Mouse (Mus musculus) cerebellum, adult 18-20 months (tissue): ENCODE results near the gene Camk1.

Experiments used
- DNase-seq, 2 experiments: peaks; one replicate each; pipeline ENCODE4 v3.0.0; 2021

Gene Camk1

DNA sequence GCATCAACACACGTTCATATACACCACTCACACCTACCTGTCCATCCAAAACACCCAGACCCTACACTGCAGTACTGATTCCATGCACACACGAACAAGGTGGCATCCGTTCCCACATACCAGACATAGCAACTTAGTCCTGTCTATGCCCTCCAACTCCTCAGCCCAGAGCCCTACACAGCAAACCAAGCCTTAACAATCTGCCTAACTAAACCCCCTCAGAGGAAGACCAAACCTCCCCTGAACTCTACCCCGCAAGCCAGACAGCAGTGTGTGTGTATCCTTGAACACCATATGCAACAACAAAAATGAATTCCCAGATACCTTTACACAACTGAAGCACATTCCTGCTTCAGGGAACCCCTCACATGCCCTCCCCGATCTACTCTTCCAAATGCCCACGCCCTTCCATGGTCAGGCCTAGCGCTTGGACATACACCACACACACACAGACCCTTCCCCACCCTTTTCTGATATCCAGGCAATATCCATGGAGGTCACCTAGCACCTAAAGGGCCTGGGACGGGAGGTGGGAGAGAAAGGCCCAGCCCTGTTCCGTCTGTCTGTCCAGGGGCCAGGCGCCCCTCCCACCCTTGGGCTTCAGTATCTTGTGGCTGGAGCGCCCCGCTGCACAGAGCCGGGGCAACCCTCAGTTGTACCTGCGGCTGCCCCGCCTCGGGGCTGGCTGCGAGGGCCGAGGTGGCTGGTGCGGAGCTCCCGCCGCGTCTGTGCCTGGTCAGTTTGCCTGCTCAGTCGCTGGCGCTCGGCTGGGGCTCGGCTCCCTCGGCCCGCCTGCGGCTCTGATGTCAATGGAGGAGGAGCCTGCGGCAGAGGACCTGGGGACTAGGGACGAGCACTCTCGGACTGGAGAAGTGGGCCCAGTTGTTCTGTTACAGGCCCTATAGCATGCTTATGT lies at the start of gene Camk1:
Gene Camk1 (minus strand): TSS at position 808 of the 916 bp plus-strand sequence.
- peak; percentile 86 to 90 for DNase-seq

DNA sequence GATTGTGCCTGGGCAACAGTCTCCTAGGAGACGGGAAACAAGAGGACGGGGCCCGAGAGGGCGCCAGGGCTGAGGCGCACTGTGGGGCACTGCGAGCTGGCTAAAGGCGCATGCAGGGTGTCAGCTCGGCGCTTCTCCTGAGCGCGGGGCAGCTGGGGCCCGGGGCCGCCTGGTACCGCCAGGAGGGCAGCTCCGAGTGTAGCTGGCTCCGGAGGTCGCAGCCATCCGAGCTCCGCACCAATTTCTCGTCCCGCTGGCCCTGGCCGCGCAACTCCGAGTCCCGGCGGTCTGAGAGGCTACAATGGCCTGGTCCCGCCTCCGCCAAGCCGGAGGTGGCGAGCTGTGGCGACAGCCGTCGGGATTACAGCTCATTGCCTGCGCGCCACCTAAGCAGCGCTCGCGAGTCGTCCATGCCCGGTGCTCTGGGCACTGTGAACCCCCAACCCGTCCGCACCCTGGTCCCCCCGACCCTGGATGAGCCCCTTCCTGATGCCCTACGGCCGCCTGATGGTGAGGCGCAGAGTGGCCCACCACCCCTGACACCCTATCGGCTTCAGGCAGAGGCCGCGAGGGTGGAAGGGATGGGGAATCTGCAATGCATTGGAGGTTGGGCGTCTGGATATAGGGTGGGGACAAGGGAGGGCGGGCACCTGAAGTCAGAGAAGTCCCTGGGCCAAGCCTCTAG lies 48.7 kb upstream of the Camk1 start:
- peak; percentile 59 to 60 for DNase-seq

DNA sequence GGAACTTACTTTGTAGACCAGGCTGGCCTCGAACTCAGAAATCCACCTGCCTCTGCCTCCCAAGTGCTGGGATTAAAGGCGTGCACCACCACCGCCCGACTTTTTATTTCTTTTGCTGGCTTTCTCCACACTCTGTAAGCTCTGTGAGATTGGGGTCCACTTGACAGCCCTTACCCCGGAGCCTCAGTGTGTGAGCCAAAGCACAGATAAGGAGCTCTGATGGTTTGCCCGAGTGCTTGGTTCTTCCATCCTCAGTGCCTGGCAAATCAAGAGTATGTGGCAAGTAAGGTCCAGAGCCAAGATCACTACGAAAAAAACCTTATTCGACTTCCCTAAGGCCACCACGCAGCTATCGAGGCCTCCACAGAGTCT lies 48.2 kb upstream of the Camk1 start:
- DNase-seq, result no peak

DNA sequence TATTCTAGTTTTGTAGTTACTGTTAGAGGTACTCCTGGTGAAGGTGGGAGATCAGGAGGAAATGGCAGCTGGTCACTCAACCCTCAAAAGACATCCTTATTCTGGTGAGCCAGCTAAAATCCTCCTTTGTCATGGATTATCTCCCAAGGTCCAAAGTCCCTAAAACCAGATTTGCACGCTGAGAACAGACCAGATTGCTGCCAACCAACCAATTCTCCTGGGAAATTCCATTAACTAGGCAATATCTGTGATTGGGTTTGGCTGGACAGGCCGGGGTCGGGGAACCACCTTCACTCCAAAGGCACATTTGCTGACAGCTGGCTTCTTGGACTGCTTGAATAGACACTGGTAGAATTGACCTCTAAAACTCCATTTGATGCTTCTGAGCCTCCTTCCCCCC lies 46.9 kb upstream of the Camk1 start:
- DNase-seq, result no peak

DNA sequence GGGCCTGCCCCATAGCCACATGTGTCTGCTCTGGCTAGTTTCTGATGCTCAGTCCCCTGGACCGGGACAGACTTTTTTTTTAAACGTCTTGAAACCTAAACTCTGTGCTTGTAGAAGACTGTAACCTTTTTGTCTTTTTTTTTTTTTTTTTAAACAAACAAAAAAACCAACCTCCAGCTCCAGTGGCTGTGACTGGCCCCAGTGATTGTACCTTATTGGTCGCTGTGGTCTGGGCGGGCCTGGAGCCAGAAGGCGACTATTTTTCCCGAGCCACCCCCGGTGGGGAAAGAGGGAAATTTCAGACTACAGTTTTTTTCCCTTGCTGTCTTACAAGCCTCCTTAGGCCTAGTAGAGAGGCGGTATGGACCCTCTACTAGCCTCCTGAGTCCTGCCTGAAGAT lies 45.2 kb upstream of the Camk1 start, which contains the start of gene Ttll3:
Gene Ttll3 (plus strand): TSS at position 301 of the 400 bp plus-strand sequence.
- DNase-seq, result no peak

DNA sequence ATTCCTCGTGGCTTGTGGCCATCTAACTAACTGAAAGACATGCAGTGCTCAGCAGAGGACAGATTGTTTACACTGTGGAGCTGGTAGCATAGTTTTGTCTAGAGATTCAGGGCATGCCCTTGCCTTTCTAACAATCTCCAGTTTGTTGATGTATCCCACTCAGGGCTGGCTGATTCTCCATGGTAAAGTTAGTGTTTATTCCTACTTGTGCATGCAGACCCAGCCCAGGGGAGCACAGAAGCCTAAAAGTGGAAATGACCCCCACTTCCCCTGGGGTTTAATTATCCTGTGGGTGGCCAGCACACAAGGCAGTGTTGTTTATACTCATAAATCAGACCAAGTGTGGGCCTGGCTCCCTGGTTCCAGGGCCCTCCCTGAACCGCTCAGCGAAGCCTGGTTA lies 42.2 kb upstream of the Camk1 start:
- no peak for DNase-seq

DNA sequence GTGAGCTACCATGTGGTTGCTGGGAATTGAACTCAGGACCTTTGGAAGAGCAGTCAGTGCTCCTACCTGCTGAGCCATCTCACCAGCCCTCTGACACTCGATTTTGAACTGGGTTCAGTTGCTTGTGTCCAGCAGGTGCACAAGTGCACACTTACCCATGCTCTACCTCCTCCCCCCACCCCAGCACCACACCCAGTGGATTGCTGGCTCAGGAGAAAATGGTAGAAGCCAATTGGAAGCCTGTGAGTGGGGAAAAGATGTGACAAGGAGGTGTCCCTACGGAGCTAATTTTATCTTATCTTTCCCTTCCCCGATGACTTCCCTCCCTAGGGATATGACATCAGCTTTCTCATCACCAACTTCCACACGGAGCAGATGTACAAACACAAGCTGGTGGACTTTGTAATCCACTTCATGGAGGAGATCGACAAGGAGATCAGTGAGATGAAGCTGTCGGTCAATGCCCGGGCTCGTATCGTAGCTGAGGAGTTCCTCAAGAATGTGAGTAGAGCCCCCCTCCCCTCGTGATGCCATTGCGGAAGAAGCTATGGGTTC lies 41.5 kb upstream of the Camk1 start:
- no peak for DNase-seq

DNA sequence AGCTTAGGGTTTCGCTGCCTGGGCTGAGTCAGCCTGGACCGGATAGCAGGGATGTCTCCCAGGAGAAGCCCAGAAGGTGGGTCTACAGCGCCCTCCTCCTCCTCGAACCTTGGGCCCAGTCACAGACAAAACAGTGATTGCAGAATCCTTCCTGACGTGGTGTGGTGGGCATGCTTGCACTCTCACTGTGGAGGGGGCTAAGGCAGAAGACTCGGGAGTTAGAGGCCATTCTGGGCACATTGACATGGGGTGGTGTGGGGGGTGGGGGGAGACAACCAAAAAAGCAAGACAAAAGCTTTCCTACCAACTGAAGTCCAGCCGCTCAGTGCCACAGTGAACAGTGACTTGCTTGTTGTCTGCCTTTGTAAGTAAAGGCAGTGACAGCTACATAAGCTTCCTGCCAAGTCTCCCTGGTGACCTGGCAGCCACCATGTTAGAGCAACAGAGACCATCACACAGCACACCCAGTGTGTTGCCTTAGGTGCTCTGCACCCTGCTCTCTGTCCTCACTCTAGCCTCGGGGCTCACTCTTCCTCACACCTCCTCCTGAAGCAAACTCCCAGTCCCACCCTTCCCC lies 40.7 kb upstream of the Camk1 start:
- DNase-seq, result peak in 1 of 2 experiments; percentile 18

DNA sequence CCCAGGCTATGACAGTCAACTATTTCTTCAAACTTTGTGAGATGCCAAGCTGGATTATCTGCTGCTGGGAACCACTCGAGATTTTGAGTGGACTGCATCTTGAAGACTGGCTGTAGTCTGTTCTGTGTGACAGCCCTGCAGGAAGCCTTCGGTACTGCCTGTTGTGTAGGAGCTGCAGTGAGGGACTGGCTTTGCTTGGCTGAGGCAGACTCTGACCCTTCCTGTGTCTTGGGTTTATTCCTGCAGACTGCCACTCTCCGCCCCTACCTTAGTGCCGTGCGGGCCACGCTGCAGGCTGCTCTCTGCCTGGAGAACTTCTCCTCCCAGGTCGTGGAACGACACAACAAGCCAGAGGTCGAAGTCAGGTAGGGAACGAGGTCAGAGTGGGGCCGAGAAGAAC lies 36.7 kb upstream of the Camk1 start:
- no peak for DNase-seq

DNA sequence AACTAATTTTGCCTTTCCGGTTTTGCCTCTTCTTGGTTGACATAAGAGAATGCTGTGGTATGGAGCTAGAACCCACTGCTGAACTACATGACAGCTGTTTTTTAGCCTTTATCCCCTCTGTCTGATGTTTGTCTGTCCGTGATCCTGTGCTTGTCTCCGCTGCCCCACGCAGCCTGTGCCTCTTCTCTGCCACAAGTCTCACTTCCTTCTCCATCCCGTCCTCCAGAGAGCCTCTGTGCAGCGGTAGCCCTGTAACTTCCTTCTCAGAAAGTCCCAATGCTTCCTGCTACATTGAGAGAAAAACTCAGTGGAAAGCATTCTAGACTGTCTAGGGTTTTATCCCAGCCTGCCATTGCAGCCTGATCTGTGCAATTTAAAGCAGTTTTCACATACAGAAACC lies 35.5 kb upstream of the Camk1 start:
- no peak for DNase-seq

DNA sequence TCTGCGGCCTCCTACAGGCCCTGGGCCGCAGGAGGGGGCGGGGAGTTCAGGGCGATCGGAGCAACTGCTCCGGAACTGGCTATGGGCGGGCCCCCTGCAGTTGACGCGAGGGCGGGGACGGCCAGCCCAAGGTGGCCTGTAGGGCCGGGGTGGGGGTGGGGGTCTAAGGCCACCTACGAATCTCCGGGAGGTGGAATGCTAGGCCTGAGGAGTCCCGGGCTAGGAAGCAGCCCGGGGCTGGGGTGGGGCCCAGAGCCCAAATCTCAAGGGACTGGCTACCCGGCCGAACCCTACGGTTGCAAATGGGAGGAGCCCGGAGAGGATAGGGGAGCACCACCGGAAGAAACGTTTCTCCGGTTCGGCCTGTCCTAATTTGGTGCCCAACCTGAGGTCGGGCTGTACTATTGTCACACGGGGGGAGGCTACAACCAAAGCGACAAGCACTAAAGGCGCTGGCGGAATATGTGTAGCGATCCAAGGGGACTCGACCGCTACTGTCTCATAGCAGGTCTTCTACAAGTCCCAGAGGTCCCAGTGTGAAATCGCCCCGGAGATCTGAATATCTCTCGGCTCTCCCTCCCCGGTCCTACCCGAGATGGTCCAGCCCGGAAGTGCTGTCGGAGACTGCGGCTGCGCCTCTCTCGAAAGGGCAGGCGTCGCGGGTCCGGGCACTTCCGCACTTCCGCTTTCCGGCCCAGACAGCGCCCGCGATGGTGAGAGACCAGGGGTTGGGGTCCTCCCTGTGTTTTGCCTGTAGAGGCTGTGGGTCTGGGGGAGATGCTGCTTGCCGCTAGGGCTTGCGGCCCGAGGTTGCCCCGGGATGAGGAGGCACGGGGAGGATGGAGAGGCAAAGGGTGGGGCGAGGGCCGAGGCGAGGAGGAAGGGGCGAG lies 34.0 kb upstream of the Camk1 start, which contains the start of the genes Tada3 and Arpc4:
Gene Tada3 (minus strand): TSS at position 388 of the 890 bp plus-strand sequence.
Gene Arpc4 (plus strand): TSS at position 620 of the 890 bp plus-strand sequence.
- peak; percentile 87 to 91 for DNase-seq

DNA sequence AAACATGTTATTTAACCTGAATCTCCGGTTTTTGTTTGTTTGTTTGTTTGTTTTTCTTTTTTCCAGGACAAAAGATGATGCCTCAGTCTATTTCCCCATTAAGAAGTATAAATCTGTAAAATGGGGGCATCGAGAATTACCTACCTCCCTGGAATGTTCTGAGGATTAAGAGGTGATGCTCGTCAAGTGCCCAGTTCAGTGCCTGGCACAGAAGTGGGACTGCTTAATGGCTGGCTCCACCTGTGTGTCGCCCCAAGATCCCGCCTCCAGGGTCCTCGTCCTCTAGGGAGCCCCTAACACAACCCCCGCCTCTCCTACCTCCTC lies 33.4 kb upstream of the Camk1 start:
- no peak for DNase-seq

DNA sequence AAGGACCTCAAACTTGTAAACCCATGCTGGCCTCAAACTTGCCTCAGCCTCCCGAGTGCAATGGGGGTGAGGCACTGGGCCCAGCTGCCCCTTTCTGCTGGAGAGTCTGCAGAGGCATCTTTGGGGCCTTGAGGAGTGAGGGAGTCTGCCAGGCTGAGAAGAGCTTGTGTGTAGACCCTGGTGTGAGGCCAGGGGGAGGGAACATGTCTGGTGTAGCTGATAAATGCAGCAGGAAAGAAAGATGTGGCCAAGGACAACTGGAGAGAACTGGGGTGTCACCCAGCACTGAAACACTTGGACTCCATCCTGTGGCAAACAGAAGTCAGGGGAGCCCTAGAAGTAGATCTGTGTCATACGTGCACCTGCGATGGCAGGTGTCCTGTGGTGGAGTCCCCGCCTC lies 29.7 kb upstream of the Camk1 start:
- DNase-seq, result no peak

DNA sequence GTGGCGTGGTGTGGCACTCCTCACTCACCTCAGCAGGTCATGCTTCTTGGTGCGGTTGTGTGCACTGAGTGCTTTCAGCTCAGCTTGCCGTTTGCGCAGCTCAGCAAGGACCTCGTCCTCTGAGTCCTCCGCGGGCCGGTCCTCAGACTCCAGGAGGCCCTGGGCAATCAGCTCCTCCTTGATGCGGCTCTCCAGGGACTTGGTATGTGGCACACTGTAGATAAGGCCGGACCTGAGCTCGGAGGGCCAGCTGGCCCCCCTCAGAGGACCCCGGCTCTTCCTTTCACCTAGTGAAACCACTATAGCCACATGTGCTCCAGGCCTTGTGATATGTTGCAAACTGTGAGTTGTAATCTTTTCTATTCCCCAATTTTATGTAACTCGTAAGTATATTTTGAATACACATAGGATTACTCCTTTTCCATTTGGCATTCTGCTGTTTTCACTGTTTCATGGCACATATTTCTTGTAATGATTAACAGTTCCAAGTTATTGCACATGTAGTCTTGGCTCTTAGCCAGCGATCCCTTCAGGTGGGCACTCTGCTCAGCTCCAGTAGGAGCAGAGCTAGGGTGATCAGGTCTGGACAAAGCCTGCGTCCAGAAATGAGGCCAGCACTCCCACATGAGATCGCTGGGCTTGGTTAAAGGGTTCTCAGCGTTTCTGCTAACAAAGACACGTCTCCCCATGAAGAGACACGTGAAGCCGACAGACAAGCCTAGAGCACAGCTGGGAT lies 26.6 kb upstream of the Camk1 start:
- DNase-seq, result no peak

DNA sequence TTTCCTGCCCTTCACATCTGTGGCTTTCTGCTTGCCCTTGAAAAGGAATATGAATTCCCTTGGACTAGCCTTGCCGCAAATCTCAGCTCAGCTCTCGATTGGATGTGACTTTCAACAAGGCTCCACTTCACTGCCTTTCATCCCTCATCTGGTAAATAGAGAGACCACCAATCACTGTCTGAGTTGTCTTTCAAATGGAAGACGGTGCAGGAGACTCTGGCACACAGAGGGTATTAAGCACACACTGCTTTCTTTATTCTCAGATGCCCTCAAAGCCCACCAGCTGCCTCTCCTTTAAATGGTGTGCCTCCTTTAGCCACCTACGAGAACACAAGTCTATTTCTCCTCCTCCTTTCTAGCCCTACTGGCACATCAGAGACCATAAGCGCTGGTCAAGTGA lies 24.8 kb upstream of the Camk1 start:
- DNase-seq, result no peak

DNA sequence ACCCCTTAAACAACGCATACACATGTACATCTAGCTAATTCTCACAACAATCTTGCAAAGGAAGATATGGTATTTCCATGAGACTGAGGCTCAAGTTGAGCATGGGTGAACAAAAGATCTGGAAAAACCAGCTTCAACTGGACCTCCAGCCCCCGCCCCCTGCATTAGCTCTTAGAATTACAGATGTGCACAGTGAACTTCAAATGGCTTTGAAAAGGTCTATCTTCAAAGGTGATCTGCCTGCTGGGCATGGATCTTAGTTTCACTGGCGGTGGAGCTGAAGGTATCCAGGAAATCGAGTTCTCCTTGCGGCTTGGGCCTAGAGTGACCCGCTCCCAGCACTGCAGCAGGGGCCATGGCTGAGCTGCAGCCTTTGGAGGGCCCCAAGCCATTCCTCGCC lies 24.3 kb upstream of the Camk1 start:
- no peak for DNase-seq

DNA sequence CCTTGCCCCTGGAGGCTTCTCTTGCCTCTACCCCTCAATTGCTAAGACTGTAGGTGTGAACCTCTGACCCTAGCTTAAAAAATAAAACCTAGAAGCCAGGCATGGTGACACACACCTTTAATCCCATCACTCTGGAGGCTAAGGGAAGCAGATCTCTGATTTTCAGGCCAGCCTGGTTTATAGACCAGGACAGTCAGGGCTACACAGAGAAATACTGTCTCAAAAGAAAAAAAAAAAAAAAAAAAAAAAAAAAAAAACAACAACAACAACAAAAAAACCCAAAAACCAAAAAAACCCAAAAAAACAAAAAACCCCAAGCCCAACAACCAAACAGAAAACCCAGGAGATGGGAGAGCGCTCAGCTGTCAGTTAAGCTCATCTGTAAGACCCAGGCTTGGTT lies 23.8 kb upstream of the Camk1 start:
- DNase-seq, result no peak

DNA sequence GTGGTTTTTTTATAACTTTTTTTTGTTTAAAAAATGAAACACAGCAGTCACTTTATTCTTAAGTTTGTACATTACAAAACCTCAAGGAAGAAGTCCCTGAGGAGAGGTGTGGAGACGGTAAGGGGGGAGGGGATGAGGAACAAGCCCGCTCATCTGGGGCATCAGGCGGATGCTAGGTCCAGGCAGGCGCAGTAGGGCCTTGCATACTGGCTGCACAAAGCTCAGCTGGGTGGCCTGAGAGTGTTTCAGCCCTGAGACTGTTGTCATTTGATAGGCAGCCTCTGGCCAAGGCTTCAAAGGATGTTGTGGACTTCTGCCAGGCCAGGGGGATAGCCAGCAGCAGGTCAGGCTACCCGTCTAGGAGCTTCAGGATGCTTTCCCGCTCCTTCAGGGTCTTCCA lies 22.9 kb upstream of the Camk1 start:
- DNase-seq, result no peak

DNA sequence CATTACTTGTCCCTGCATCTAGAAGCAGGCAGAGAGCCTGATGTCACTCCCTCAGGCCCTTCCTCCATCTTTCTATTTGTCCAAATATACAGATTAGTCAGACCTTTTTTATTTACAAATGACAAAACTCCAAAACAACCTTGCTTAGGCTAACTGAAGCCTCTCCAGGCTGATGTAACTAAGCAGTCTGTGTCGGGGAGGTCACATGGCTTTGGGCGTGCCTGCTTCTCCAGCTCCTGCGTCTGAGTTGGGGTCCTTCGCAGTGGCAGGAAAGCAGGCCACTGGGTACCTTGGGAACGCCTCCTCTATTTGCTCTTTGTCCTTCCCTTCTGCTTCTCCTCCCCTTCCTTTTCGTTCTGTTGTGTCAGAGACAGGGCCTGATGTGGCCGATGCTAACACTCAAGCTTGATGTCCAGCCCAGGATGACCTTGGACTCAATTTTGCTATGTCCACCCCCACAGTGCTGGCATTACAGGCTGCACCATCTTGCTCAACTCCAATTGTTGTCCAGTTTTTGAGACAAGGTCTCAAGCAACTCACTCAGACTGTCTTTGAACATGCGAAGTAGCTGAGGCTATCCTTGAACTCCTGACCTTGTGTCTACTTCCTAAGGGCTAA lies 20.8 kb upstream of the Camk1 start:
- DNase-seq, result no peak

DNA sequence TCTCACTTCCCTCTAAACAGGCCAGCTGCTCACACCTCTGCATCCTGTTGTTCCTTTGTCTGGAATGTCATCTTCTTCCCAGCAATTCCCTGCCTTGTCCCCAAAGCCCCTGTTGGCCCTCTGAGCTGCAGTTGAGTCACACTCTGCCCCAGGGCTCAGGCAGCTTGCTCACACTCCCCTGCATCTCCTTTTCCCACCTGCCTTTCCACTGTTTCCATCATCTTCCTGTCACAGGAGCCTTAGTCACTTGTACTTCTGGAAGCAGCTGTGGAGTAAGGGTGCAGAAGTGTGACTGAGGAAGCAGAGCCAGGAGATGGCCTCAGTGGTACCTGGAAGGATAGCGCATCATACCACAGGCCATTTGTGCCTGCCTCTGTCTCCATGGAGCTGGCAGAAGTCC lies 18.5 kb upstream of the Camk1 start:
- DNase-seq, result no peak

DNA sequence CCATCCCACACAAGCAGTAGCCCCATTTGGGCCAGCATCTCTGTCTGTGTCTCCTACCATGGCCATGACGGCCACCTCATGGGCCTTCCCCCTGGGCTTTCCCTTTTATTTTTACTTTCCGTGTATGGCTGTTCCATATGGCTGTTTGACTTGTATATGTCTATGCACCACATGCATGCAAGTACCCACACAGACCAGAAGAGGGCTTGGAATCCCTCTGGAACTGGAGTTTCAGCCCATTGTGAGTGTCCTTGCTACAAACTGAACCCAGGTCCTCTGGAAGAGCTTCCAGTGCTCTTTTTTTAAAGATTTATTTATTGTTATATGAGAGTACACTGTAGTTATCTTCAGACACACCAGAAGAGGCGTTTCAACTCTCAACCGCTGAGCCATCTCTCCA lies 17.7 kb upstream of the Camk1 start:
- DNase-seq, result no peak
